Mouse (Mus musculus) CD4-positive, CD25-positive, alpha-beta regulatory T cell (primary cell): ENCODE measurements around the gene Neurog1. TPM values are rescaled to one million over a fixed set of nuclear protein-coding genes. Genes with fewer than 3 reads are reported as not detected.

Experiments
- polyA plus RNA-seq: library from polyadenylated mRNA; unstranded; fragments of 100-300 nt; shearing (Covaris generic); gene quantifications from one replicate; pipeline ENCODE4 v1.2.1, GENCODE M21; 2017

Neurog1 gene
- polyA plus RNA-seq, result not detected

GRCm38 (mm10) chr13:56251924-56252619, at the start of gene Neurog1:
TSS of gene Neurog1 (minus strand) at chr13:56252163.

GRCm38 (mm10) chr13:56295943-56296658, 44.1 kb upstream of the Neurog1 start, which contains the start of gene Cxcl14:
TSS of gene Cxcl14 (minus strand) at chr13:56296551.

Other genes with a start within 250 kb of the Neurog1 start
- gene H2afy, start 115.8 kb downstream of the Neurog1 start, polyA plus RNA-seq, result 411 TPM
- gene Tifab, start 73.3 kb downstream of the Neurog1 start, polyA plus RNA-seq, result 0.23 TPM
- gene Cxcl14, start 44.4 kb upstream of the Neurog1 start, polyA plus RNA-seq, result not detected
- not detected for gene Gm3045, start 174.4 kb upstream of the Neurog1 start, polyA plus RNA-seq
- not detected for gene Slc25a48, start 186.2 kb upstream of the Neurog1 start, polyA plus RNA-seq
- gene Il9, start 230.1 kb upstream of the Neurog1 start, polyA plus RNA-seq, result not detected